Mouse (Mus musculus) limb, embryonic 15.5 days (tissue): ENCODE results near the gene Stoml1. TPM values are rescaled to one million over a fixed set of nuclear protein-coding genes. Genes with fewer than 3 reads are reported as not detected.

ENCODE experiments used
- ATAC-seq: fragments of 200-750 bp; cut with Nextera tagmentation; 2 replicates; pipeline ENCODE4 v1.8.0; 2017; ENCODE audit warnings: low read depth, moderate TSS enrichment; ENCODE audit not compliant: insufficient number of reproducible peaks, low FRiP score, low TSS enrichment
- H3K27ac ChIP-seq: fragments of 300-500 bp; sonication (generic); 2 replicates; pipeline ENCODE4 v1.5.1; 2015; ENCODE audit warnings: moderate library complexity, mild to moderate bottlenecking, inconsistent platforms
- H3K27me3 ChIP-seq: fragments of 300-500 bp; sonication (generic); 2 replicates; pipeline ENCODE4 v1.6.1; 2015; ENCODE audit warnings: inconsistent platforms
- H3K36me3 ChIP-seq: fragments of 300-500 bp; sonication (generic); 2 replicates; pipeline ENCODE4 v1.6.1; 2015; ENCODE audit warnings: inconsistent platforms
- H3K4me1 ChIP-seq: fragments of 300-500 bp; sonication (generic); 2 replicates; pipeline ENCODE4 v1.6.1; 2015; ENCODE audit warnings: inconsistent platforms
- H3K4me2 ChIP-seq: fragments of 300-500 bp; sonication (generic); 2 replicates; pipeline ENCODE4 v1.6.1; 2015; ENCODE audit warnings: mild to moderate bottlenecking, inconsistent platforms
- H3K4me3 ChIP-seq: fragments of 300-500 bp; sonication (generic); 2 replicates; pipeline ENCODE4 v1.5.1; 2015; ENCODE audit warnings: mild to moderate bottlenecking, inconsistent platforms
- H3K9ac ChIP-seq: fragments of 300-500 bp; sonication (generic); 2 replicates; pipeline ENCODE4 v1.6.1; 2015; ENCODE audit warnings: inconsistent platforms
- H3K9me3 ChIP-seq: fragments of 300-500 bp; sonication (generic); 2 replicates; pipeline ENCODE4 v1.6.1; 2016; ENCODE audit warnings: inconsistent platforms
- WGBS: fragments of 180-500 bp; shearing (Covaris S2); methylation state at CpG from one replicate; pipeline ENCODE4 v1.1.7; 2015; 5-methylcytosine and 5-hydroxymethylcytosine counted together
- polyA plus RNA-seq: library from polyadenylated mRNA; unstranded; fragments of >200 nt; fragmentation: Nextera tagmentation; extraction: Ambion mirVana; gene quantifications from 2 replicates; pipeline ENCODE4 v1.2.1, GENCODE M21; 2015

The Stoml1 gene
- polyA plus RNA-seq, 1 experiment from 2014 or later = 35.5 TPM

GRCm38 (mm10) chr9:58218539-58218938 lies 34.4 kb upstream of the Stoml1 start:
- peaks cover 30% of the 10 kb centered on the region for H3K36me3 ChIP-seq
- H3K4me3 ChIP-seq = no peak overlapping the region
- no peak overlapping the region for H3K4me2 ChIP-seq
- WGBS = 95% methylated on average over 3 of the region's 3 CpGs
- H3K4me1 ChIP-seq = peaks cover 20% of the 10 kb centered on the region
- no peaks in the 10 kb centered on the region for H3K9me3 ChIP-seq
- no peak overlapping the region for H3K9ac ChIP-seq
- no peak overlapping the region for H3K27ac ChIP-seq
- ATAC-seq = no peak
- no peaks in the 10 kb centered on the region for H3K27me3 ChIP-seq

DNA sequence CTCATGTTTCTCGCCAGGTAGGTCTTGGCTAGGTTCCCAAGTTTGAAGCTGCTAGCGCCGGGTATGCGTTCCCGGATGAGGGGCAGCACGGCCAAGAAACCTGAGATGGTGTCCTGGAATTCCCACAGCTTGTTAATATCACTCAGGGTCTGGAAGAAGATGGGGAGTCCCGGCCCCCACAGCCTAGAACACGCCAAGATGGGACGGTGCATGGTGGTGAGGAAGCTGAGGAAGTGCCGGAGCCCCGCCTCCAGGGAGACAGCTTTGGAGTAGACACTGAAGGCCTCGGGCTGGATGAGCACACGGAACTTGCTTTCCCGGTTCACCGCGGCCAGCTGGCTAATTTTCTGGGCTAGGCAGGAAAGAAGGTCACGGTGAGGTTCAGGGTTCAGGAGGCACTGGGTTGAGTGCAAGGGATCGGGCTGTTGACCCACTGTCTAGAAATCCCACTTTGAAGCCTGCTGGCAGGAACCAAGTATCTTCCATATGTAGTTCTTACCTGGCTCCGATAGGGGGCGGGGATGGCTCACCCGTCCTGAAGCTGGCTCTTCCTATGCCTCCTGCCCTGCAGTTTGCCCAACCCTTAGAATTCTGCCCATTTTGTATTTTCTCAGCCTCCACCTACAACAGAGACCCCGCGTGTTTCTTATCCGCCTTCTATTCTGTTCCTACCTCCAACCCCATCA lies 32.6 kb upstream of the Stoml1 start:
- Histone ChIP-seq H3K9ac (no peak overlapping the region), H3K27ac (no peak overlapping the region), H3K36me3 (peaks cover 40% of the 10 kb centered on the region), H3K9me3 (no peaks in the 10 kb centered on the region), H3K4me1 (peaks cover 9% of the 10 kb centered on the region), H3K27me3 (no peaks in the 10 kb centered on the region), H3K4me3 (no peak overlapping the region), H3K4me2 (no peak overlapping the region)
- ATAC-seq = 0 out of 2 replicates have a peak, but pooled peaks have one; percentile 32
- 53% methylated on average over 24 of the region's 24 CpGs for WGBS

GRCm38 (mm10) chr9:58224356-58224755 lies 28.6 kb upstream of the Stoml1 start:
- H3K27me3 ChIP-seq = no peaks in the 10 kb centered on the region
- peaks cover 68% of the 10 kb centered on the region for H3K36me3 ChIP-seq
- H3K9ac ChIP-seq = no peak overlapping the region
- no peak for ATAC-seq
- no peak overlapping the region for H3K4me2 ChIP-seq
- no peaks in the 10 kb centered on the region for H3K9me3 ChIP-seq
- H3K4me1 ChIP-seq = peaks cover 9% of the 10 kb centered on the region
- no peak overlapping the region for H3K27ac ChIP-seq
- WGBS = 86% methylated on average over 2 of the region's 2 CpGs
- no peak overlapping the region for H3K4me3 ChIP-seq

DNA sequence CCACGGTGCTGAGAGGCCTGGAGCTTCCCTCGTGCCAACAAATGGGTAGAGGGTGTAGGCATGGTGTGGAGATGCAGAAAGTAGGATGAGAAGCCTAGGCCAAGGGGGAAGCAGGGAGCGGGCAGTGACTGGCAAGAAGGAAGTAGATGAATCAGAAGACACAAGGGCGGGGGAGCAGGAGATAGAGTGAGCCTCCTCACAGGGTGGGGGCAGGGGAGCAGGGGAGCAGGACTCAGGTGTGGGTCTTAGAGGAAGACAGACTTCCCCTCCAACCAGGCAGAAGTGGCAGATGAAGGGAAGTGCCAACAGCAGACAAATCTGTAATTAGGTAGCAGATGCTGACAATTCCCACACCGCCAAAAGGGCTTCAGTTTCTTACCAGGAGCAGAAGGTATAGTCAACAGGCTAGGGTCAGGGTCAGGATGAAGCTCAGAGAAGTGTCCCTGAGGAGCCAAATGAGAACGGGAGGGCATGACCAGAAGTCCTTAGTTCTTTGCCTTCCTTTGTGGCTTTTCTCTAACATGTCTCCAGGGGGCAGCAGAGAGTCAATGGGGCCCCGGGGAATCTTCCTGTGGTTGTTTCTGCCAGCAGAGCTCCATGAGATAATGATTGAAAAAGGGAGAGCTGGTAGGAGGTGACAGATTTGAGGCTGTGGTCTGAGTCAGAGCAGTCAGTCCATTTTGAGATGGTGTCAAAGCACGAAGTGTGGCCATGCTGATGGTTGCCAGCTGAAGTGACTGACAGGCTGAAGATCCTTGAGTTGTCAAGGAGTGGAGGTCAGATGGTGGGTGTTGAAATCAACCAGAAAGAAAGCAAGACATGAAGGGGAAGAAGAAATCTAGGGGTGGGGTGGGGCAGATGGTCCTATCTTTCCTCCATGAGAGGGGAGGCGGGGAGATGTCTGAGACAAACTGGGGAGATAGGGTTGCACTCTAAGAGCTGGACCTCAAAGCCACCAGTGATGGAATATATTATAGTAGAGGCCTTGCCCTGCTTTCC lies 26.8 kb upstream of the Stoml1 start:
- Histone ChIP-seq H3K36me3 (peaks cover 76% of the 10 kb centered on the region), H3K4me2 (no peak overlapping the region), H3K9ac (no peak overlapping the region), H3K27ac (no peak overlapping the region), H3K27me3 (no peaks in the 10 kb centered on the region), H3K4me3 (no peak overlapping the region), H3K4me1 (no peaks in the 10 kb centered on the region), H3K9me3 (no peaks in the 10 kb centered on the region)
- WGBS = 64% methylated on average over 9 of the region's 9 CpGs
- no peak for ATAC-seq

- no peaks in the 10 kb centered on the region for H3K27me3 ChIP-seq
- H3K9me3 ChIP-seq = no peaks in the 10 kb centered on the region
- peaks cover 75% of the 10 kb centered on the region for H3K36me3 ChIP-seq
- no peak overlapping the region for H3K4me3 ChIP-seq
- whole genome bisulfite sequencing = 91% methylated on average over 9 of the region's 9 CpGs
- no peak overlapping the region for H3K27ac ChIP-seq
- peaks cover 15% of the 10 kb centered on the region for H3K4me1 ChIP-seq
- H3K9ac ChIP-seq = no peak overlapping the region
- no peak for ATAC-seq
- no peak overlapping the region for H3K4me2 ChIP-seq
These were observed 24.0 kb upstream of the Stoml1 start for GRCm38 (mm10) chr9:58228777-58229466.

DNA sequence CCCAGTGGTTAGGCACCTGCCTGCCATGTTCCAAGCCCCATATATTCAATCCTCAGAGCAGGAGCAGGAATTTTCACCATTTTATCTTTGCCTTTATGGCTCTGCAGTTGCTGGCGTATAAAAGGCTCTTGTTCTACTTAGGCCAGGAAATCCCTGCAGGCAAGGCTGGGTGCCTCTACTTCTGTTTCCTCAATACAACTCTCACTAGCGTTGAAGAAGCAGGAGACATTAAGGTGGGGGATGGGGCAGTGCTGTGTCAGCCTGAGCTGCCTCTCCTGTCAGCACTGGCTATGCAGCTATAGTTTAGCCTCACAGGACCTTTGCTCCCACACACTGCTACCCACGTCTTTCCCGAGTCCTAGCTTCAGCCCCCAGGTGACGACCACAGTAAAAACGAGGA lies 21.2 kb upstream of the Stoml1 start:
- Histone ChIP-seq H3K27ac (peak overlapping the region; percentile 35), H3K4me2 (no peak overlapping the region)

GRCm38 (mm10) chr9:58232374-58232773 lies 20.6 kb upstream of the Stoml1 start:
- WGBS = 49% methylated on average over 5 of the region's 5 CpGs
- Histone ChIP-seq H3K9me3 (no peaks in the 10 kb centered on the region), H3K27ac (peak overlapping the region; percentile 35), H3K27me3 (no peaks in the 10 kb centered on the region), H3K4me2 (no peak overlapping the region), H3K4me1 (peaks cover 15% of the 10 kb centered on the region), H3K9ac (no peak overlapping the region), H3K36me3 (peaks cover 70% of the 10 kb centered on the region), H3K4me3 (no peak overlapping the region)
- no peak for ATAC-seq

More for the DNA sequence above, 21.2 kb upstream of the Stoml1 start:
- H3K4me1 ChIP-seq = peaks cover 15% of the 10 kb centered on the region
- ATAC-seq = no peak
- H3K36me3 ChIP-seq = peaks cover 74% of the 10 kb centered on the region
- no peaks in the 10 kb centered on the region for H3K27me3 ChIP-seq
- H3K4me3 ChIP-seq = no peak overlapping the region
- no peaks in the 10 kb centered on the region for H3K9me3 ChIP-seq
- whole genome bisulfite sequencing = 45% methylated on average over 6 of the region's 6 CpGs
- no peak overlapping the region for H3K9ac ChIP-seq

DNA sequence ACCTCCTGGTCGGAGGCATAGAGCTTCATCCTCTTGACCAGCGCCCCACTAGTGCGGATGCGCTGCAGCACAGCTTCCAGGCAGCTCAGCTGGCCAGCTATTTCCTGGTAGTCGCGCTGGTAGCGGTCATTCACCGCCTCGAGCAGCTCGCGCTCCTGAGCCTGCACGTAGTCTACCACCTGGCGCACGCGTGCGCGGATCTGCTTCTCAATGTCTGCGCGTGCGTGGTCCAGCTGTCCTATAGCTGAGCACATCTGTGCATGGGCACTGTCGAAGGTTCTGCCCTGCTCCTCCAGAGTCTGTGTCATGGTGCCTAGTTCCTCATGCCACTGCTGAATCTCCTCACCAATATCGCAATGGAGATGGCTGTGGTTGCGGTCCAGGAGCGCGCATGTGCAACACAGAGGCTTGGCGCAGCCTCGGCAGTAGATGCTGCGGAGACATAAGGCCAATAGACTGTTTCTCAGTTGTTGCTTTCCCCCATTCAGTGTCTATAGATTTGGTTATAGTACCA lies 18.4 kb upstream of the Stoml1 start:
- no peak for ATAC-seq
- peaks cover 15% of the 10 kb centered on the region for H3K4me1 ChIP-seq
- no peaks in the 10 kb centered on the region for H3K27me3 ChIP-seq
- no peak overlapping the region for H3K9ac ChIP-seq
- H3K9me3 ChIP-seq = no peaks in the 10 kb centered on the region
- H3K36me3 ChIP-seq = peaks cover 49% of the 10 kb centered on the region
- WGBS = 98% methylated on average over 28 of the region's 28 CpGs
- H3K4me3 ChIP-seq = no peak overlapping the region
- H3K27ac ChIP-seq = no peak overlapping the region
- no peak overlapping the region for H3K4me2 ChIP-seq

GRCm38 (mm10) chr9:58241780-58242485 lies 11.0 kb upstream of the Stoml1 start:
- Histone ChIP-seq H3K9ac (no peak overlapping the region), H3K4me2 (no peak overlapping the region)

GRCm38 (mm10) chr9:58242696-58243095 lies 10.3 kb upstream of the Stoml1 start:
- no peak overlapping the region for H3K27ac ChIP-seq
- 57% methylated on average over 5 of the region's 5 CpGs for WGBS
- ATAC-seq = no peak
- peaks cover 32% of the 10 kb centered on the region for H3K4me1 ChIP-seq
- H3K9ac ChIP-seq = no peak overlapping the region
- no peaks in the 10 kb centered on the region for H3K9me3 ChIP-seq
- no peak overlapping the region for H3K4me2 ChIP-seq
- H3K27me3 ChIP-seq = no peaks in the 10 kb centered on the region
- H3K36me3 ChIP-seq = peaks cover 10% of the 10 kb centered on the region; the same call in 1 of the 2 replicates
- no peak overlapping the region for H3K4me3 ChIP-seq

More at GRCm38 (mm10) chr9:58241780-58242485, 11.0 kb upstream of the Stoml1 start:
- no peak for ATAC-seq
- 34% methylated on average over 9 of the region's 9 CpGs for WGBS
- peaks cover 24% of the 10 kb centered on the region for H3K4me1 ChIP-seq
- H3K27ac ChIP-seq = no peak overlapping the region
- no peak overlapping the region for H3K4me3 ChIP-seq
- no peaks in the 10 kb centered on the region for H3K27me3 ChIP-seq
- peaks cover 10% of the 10 kb centered on the region; the same call in 1 of the 2 replicates for H3K36me3 ChIP-seq
- H3K9me3 ChIP-seq = no peaks in the 10 kb centered on the region

GRCm38 (mm10) chr9:58243696-58244095 lies 9.3 kb upstream of the Stoml1 start:
- no peaks in the 10 kb centered on the region for H3K9me3 ChIP-seq

More at GRCm38 (mm10) chr9:58243696-58244095, 9.3 kb upstream of the Stoml1 start:
- no peak overlapping the region for H3K4me3 ChIP-seq
- H3K9ac ChIP-seq = no peak overlapping the region
- H3K4me2 ChIP-seq = no peak overlapping the region
- no peak for ATAC-seq
- H3K27ac ChIP-seq = no peak overlapping the region
- peaks cover 37% of the 10 kb centered on the region for H3K4me1 ChIP-seq
- 81% methylated on average over 6 of the region's 6 CpGs for WGBS
- peaks cover 10% of the 10 kb centered on the region; the same call in 1 of the 2 replicates for H3K36me3 ChIP-seq
- no peaks in the 10 kb centered on the region for H3K27me3 ChIP-seq
